Mouse (Mus musculus): ENCODE data around the gene Trip10. TPM values are rescaled to one million over a fixed set of nuclear protein-coding genes. Genes with fewer than 3 reads are reported as not detected.
"Not testable (repeated sequence)": the region's sequence is repeated elsewhere in the genome, so short reads cannot be mapped to it uniquely, and the experiment has no call there.

The Trip10 gene
- total and polyA plus RNA-seq, 2 experiments from 2014 or later = 3.2 to 6.0 TPM

GRCm38 (mm10) chr17:57275997-57276351, 26.7 kb downstream of the Trip10 start:
- peak overlapping the region; percentile 45 for H3K9ac ChIP-seq
- H3K9me3 ChIP-seq (ENCODE audit: low read length) = no peaks in the 10 kb centered on the region
- H3K4me1 ChIP-seq (ENCODE audit: insufficient read depth) = 0 out of 2 replicates have a peak, but pooled peaks cover 3% of the 10 kb centered on the region
- WGBS = 4% methylated on average over 13 of the region's 13 CpGs
- no peaks in the 10 kb centered on the region; the same call in 1 of the 2 replicates for H3K27me3 ChIP-seq (ENCODE audit: insufficient read depth, low read length)
- H3K4me3 ChIP-seq (ENCODE audit: low read depth, low read length) = peak overlapping the region; percentile 59
- peak overlapping the region; percentile 76 for H3K4me2 ChIP-seq (ENCODE audit: low read depth)
- H3K27ac ChIP-seq (ENCODE audit: low read depth, low read length) = no peak overlapping the region
- ATAC-seq = no peak
- TF ChIP-seq CTCF (IDR thresholded peaks at IDR 0.05; ENCODE audit: low read depth) = no peak
- peak; percentile 36 for DNase-seq
- H3K36me3 ChIP-seq (ENCODE audit: insufficient read depth) = no peaks in the 10 kb centered on the region

- DNase-seq = peak; percentile 90
Measured at GRCm38 (mm10) chr17:57276634-57277121, 27.4 kb downstream of the Trip10 start.

GRCm38 (mm10) chr17:57277598-57278261, 28.5 kb downstream of the Trip10 start:
- not testable (repeated sequence) for H3K4me1 ChIP-seq (ENCODE audit: insufficient read depth); H3K36me3 ChIP-seq (ENCODE audit: insufficient read depth); H3K9ac ChIP-seq; H3K4me3 ChIP-seq (ENCODE audit: low read depth, low read length); H3K4me2 ChIP-seq (ENCODE audit: low read depth); ATAC-seq; DNase-seq; H3K27ac ChIP-seq (ENCODE audit: low read depth, low read length); H3K9me3 ChIP-seq (ENCODE audit: low read length); H3K27me3 ChIP-seq (ENCODE audit: insufficient read depth, low read length)
- 87% methylated on average over 4 of the region's 5 CpGs for WGBS

More at GRCm38 (mm10) chr17:57276634-57277121, 27.4 kb downstream of the Trip10 start:
- no peaks in the 10 kb centered on the region for H3K36me3 ChIP-seq (ENCODE audit: insufficient read depth)
- H3K4me1 ChIP-seq (ENCODE audit: insufficient read depth) = 0 out of 2 replicates have a peak, but pooled peaks cover 3% of the 10 kb centered on the region
- H3K27me3 ChIP-seq (ENCODE audit: insufficient read depth, low read length) = no peaks in the 10 kb centered on the region; the same call in 1 of the 2 replicates
- peak overlapping the region; percentile 59 for H3K4me3 ChIP-seq (ENCODE audit: low read depth, low read length)
- no peaks in the 10 kb centered on the region for H3K9me3 ChIP-seq (ENCODE audit: low read length)
- peak overlapping the region; percentile 76 for H3K4me2 ChIP-seq (ENCODE audit: low read depth)
- H3K9ac ChIP-seq = peak overlapping the region; percentile 45
- TF ChIP-seq CTCF (IDR thresholded peaks at IDR 0.05; ENCODE audit: low read depth) = peak; percentile 88
- ATAC-seq = peak; percentile 86
- WGBS = under 1% methylated on average over 20 of the region's 20 CpGs
- no peak overlapping the region; the same call in 1 of the 2 replicates for H3K27ac ChIP-seq (ENCODE audit: low read depth, low read length)

- H3K9me3 ChIP-seq (ENCODE audit: low read length) = no peaks in the 10 kb centered on the region
- 89% methylated on average over 2 of the region's 2 CpGs for WGBS
- H3K27ac ChIP-seq (ENCODE audit: low read depth, low read length) = no peak overlapping the region
- H3K27me3 ChIP-seq (ENCODE audit: insufficient read depth, low read length) = no peaks in the 10 kb centered on the region; the same call in 1 of the 2 replicates
- 0 out of 2 replicates have a peak, but pooled peaks cover 3% of the 10 kb centered on the region for H3K4me1 ChIP-seq (ENCODE audit: insufficient read depth)
- no peak for ATAC-seq
- no peaks in the 10 kb centered on the region for H3K36me3 ChIP-seq (ENCODE audit: insufficient read depth)
- H3K4me2 ChIP-seq (ENCODE audit: low read depth) = no peak overlapping the region
- no peak overlapping the region for H3K9ac ChIP-seq
- H3K4me3 ChIP-seq (ENCODE audit: low read depth, low read length) = no peak overlapping the region
- DNase-seq = no peak
- no peak for TF ChIP-seq CTCF (IDR thresholded peaks at IDR 0.05; ENCODE audit: low read depth)
Measured at GRCm38 (mm10) chr17:57278537-57278936, 29.3 kb downstream of the Trip10 start.

- no peaks in the 10 kb centered on the region; the same call in 1 of the 2 replicates for H3K27me3 ChIP-seq (ENCODE audit: insufficient read depth, low read length)
- WGBS = 76% methylated on average over 26 of the region's 26 CpGs
Measured at GRCm38 (mm10) chr17:57278943-57279590, 29.8 kb downstream of the Trip10 start, which contains the start of gene Vav1. Gene Vav1 (plus strand): TSS chr17:57279100.

GRCm38 (mm10) chr17:57279591-57280224, 30.5 kb downstream of the Trip10 start:
- Histone ChIP-seq H3K27me3 (ENCODE audit: insufficient read depth, low read length) (no peaks in the 10 kb centered on the region; the same call in 1 of the 2 replicates), H3K9me3 (ENCODE audit: low read length) (no peaks in the 10 kb centered on the region), H3K27ac (ENCODE audit: low read depth, low read length) (no peak overlapping the region), H3K9ac (no peak overlapping the region), H3K4me2 (ENCODE audit: low read depth) (no peak overlapping the region), H3K4me1 (ENCODE audit: insufficient read depth) (0 out of 2 replicates have a peak, but pooled peaks cover 3% of the 10 kb centered on the region), H3K4me3 (ENCODE audit: low read depth, low read length) (no peak overlapping the region), H3K36me3 (ENCODE audit: insufficient read depth) (no peaks in the 10 kb centered on the region)
- ATAC-seq = no peak
- no peak for TF ChIP-seq CTCF (IDR thresholded peaks at IDR 0.05; ENCODE audit: low read depth)
- no peak for DNase-seq
- 57% methylated on average over 9 of the region's 9 CpGs for WGBS

More at GRCm38 (mm10) chr17:57278943-57279590, 29.8 kb downstream of the Trip10 start, which contains the start of gene Vav1:
- Histone ChIP-seq H3K4me1 (ENCODE audit: insufficient read depth) (0 out of 2 replicates have a peak, but pooled peaks cover 3% of the 10 kb centered on the region), H3K36me3 (ENCODE audit: insufficient read depth) (no peaks in the 10 kb centered on the region), H3K9ac (no peak within 1 kb of the TSS), H3K4me2 (ENCODE audit: low read depth) (no peak within 1 kb of the TSS), H3K27ac (ENCODE audit: low read depth, low read length) (no peak within 1 kb of the TSS), H3K4me3 (ENCODE audit: low read depth, low read length) (no peak within 1 kb of the TSS), H3K9me3 (ENCODE audit: low read length) (no peaks in the 10 kb centered on the region)
- TF ChIP-seq CTCF (IDR thresholded peaks at IDR 0.05; ENCODE audit: low read depth) = no peak
- DNase-seq = no peak
- ATAC-seq = no peak

All from forebrain, postnatal 0 days (tissue).